Mouse (Mus musculus): ENCODE measurements around the gene Sash3. TPM values are rescaled to one million over a fixed set of nuclear protein-coding genes. Genes with fewer than 3 reads are reported as not detected.

Gene Sash3
- polyA plus RNA-seq, 1 experiment from 2014 or later: 0.93 TPM

DNA sequence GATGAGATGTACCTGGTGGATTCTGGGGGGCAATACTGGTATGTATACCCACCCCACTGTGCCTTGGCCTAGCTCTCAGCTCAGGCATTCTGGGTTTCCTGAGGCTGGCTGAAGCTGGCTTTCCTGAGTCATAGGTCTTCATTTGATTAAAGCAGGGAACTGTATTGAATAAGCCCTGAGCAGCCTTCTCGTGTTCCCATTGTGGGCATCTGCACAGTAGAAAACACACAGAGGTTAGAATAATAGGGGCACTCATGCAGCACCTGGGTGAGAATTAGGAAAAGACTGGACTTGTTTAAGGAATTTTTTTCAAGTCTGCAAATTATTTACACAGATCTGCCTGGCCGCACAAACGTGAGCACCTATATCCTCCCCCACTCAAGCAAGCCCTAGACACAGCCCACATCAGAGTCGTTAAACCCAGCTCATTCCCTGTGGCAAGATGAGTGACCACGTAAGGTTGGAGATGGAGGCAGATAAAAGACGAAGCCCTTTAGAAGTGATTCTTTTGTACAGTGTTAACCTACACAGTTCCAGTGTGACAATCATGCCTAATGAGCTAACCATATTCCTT lies 19.2 kb upstream of the Sash3 start:
- no peak overlapping the region for H3K4me2 ChIP-seq (replicated peaks)
- no peaks in the 10 kb centered on the region for H3K36me3 ChIP-seq

DNA sequence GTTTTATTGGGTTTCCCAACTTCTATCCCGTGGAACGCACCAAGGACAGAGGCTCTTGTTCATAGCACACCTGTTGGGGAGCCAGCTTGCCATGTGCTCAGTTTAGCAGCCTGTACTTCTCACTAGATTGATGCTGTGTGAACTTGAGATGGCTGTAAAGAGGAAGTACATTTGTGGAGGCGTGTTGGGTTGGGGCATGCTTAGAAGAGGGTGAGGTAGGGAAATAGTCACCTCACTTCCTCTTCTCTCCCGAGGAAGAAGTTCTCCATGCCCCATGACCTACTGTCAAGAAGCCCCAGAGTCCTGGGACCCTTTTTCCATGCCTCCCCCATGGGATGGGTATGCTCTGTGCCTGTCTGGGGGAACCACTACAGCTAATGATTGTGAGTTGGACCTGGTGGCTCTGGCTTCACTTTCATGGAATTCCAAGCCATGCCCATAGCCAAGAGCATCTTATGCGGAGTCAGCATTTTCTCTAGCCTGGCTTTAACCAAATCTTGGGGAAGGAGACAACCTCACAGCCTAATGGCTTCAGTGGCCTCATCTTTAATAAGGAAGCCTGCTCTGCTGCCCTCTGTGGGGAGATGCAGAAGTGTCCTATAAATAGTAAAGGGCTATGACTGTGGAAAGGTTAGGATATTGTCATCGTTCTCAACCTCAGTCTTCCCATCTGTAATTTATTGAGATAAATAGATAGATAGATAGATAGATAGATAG lies 18.6 kb upstream of the Sash3 start:
- Histone ChIP-seq H3K27me3 (no peaks in the 10 kb centered on the region), H3K9me3 (no peaks in the 10 kb centered on the region), H3K27ac (no peak overlapping the region), H3K4me3 (replicated peaks) (no peak overlapping the region), H3K36me3 (no peaks in the 10 kb centered on the region), H3K4me2 (replicated peaks) (no peak overlapping the region), H3K4me1 (replicated peaks) (no peaks in the 10 kb centered on the region), H3K9ac (replicated peaks) (no peak overlapping the region)
- no peak for ATAC-seq
- 83% methylated on average over 6 of the region's 6 CpGs for WGBS

More for the DNA sequence above, 19.2 kb upstream of the Sash3 start:
- ATAC-seq: no peak
- no peak overlapping the region for H3K27ac ChIP-seq
- H3K9ac ChIP-seq (replicated peaks): no peak overlapping the region
- no peaks in the 10 kb centered on the region for H3K9me3 ChIP-seq
- no peak overlapping the region for H3K4me3 ChIP-seq (replicated peaks)
- no peaks in the 10 kb centered on the region for H3K4me1 ChIP-seq (replicated peaks)
- WGBS: 61% methylated on average over 6 of the region's 6 CpGs
- H3K27me3 ChIP-seq: no peaks in the 10 kb centered on the region

DNA sequence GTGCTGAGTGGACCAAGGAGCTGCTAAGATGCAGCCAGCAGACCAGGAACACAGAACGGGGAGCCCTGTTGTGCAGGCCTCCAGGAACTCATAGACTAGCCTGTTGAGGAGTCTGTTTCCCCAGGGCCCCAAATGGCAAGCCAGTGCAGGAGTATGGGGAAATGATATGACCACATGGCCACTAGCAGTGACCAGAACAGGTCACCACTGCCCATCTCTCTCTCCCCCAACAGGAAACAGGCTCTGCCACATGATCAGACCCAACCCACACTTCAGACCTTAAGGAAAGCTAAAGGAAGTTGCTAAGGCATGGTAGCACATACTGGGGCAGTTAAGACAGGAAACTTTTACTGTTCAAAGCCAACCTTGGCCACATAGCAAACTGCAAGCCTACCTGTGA lies 17.1 kb upstream of the Sash3 start:
- Histone ChIP-seq H3K9ac (replicated peaks) (no peak overlapping the region), H3K27me3 (no peaks in the 10 kb centered on the region), H3K27ac (no peak overlapping the region), H3K4me2 (replicated peaks) (no peak overlapping the region), H3K9me3 (no peaks in the 10 kb centered on the region), H3K4me3 (replicated peaks) (no peak overlapping the region), H3K36me3 (no peaks in the 10 kb centered on the region), H3K4me1 (replicated peaks) (no peaks in the 10 kb centered on the region)
- ATAC-seq: no peak
- WGBS: 82% methylated on average over 1 of the region's 1 CpGs

DNA sequence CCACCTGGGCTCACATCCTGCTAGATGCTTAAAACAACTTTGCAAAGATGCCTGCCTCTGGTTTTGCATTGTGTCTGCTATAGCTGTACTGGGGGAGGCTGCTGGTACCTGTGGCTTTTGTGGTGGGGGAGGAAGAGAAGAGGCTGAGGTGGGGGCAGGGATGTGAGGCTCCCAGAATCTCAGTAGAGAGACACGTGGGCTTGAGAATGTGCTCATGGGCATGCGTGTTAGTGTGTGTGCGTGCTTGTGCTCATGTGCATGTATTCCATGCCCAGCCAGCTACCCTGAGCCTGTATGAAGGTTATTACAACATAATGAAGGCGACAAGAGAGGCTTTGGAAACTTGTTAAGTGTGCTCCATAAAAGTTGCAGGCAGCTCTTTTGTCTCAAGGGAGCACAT lies 9.3 kb upstream of the Sash3 start:
- H3K9me3 ChIP-seq: no peaks in the 10 kb centered on the region
- 0 out of 2 replicates have a peak, but pooled peaks cover 6% of the 10 kb centered on the region for H3K4me1 ChIP-seq (replicated peaks)
- ATAC-seq: no peak
- H3K27me3 ChIP-seq: no peaks in the 10 kb centered on the region; the same call in 1 of the 2 replicates
- H3K36me3 ChIP-seq: no peaks in the 10 kb centered on the region
- 80% methylated on average over 4 of the region's 4 CpGs for WGBS
- no peak overlapping the region for H3K27ac ChIP-seq
- H3K4me3 ChIP-seq (replicated peaks): no peak overlapping the region
- no peak overlapping the region for H3K9ac ChIP-seq (replicated peaks)
- H3K4me2 ChIP-seq (replicated peaks): no peak overlapping the region

DNA sequence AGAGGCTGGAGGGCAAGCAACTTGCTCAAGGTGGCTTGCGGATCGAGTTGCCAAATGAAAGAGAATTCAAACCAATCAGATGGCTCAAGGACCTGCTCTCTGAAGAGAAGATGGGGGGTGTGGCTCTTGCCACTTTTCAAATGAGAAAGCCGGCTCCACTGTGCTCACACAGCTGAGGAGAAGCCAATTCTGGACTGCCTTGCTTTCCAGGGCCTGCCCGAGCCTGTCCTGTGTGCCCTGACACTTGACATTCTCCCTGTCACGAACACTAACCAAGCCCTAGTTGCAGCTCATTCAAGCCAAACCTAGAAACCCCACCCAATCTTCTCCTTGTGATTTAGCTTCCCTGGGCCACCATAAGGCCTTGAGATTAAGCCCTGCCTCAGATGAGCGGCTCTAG lies 8.2 kb upstream of the Sash3 start:
- ATAC-seq: no peak
- H3K9me3 ChIP-seq: no peaks in the 10 kb centered on the region
- H3K9ac ChIP-seq (replicated peaks): no peak overlapping the region
- no peaks in the 10 kb centered on the region for H3K36me3 ChIP-seq
- H3K4me1 ChIP-seq (replicated peaks): 0 out of 2 replicates have a peak, but pooled peaks cover 6% of the 10 kb centered on the region
- no peak overlapping the region for H3K4me3 ChIP-seq (replicated peaks)
- no peak overlapping the region for H3K4me2 ChIP-seq (replicated peaks)
- no peaks in the 10 kb centered on the region; the same call in 1 of the 2 replicates for H3K27me3 ChIP-seq
- WGBS: 57% methylated on average over 6 of the region's 6 CpGs
- H3K27ac ChIP-seq: no peak overlapping the region

DNA sequence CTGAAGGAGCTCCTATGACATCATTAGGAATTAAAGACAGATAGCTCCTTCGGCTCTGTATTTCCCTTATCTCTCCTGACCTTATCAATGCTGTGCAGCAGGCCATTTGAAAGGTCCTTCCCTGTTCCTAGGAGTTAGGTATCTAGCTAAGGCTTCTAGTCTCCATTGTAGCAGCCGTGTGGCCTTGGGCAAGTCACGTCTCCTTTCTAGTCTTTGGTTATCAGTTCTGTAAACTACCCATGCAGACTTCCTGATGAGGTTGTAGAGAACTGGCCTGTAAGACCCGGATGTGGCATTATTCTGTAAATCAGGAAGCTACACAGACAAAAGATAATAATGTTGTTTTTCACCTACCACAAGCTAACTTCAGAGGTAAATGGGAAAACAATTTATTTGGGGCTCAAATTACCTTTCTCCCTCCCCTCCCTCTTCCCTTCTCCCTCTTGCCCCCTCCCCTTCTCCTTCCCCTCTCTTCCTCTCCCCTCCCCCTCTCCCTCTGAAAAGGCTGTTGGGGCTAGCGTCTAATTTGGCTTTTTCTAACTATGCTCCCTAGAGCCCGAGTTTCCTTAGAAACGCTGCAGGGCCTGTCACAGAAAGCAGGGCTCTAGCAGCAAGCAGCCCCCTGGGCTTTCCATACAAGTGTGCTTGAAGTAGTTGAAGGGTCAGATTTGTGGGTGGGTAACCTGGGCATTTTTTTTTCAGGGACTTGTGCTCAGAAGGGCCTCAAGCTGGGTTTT lies 7.5 kb upstream of the Sash3 start:
- no peaks in the 10 kb centered on the region for H3K9me3 ChIP-seq
- no peak overlapping the region for H3K9ac ChIP-seq (replicated peaks)
- 52% methylated on average over 7 of the region's 7 CpGs for WGBS
- H3K27me3 ChIP-seq: no peaks in the 10 kb centered on the region; the same call in 1 of the 2 replicates
- H3K4me1 ChIP-seq (replicated peaks): 0 out of 2 replicates have a peak, but pooled peaks cover 6% of the 10 kb centered on the region
- H3K36me3 ChIP-seq: no peaks in the 10 kb centered on the region
- ATAC-seq: 0 out of 2 replicates have a peak, but pooled peaks have one; percentile 40
- no peak overlapping the region for H3K4me3 ChIP-seq (replicated peaks)
- H3K27ac ChIP-seq: no peak overlapping the region
- no peak overlapping the region for H3K4me2 ChIP-seq (replicated peaks)

DNA sequence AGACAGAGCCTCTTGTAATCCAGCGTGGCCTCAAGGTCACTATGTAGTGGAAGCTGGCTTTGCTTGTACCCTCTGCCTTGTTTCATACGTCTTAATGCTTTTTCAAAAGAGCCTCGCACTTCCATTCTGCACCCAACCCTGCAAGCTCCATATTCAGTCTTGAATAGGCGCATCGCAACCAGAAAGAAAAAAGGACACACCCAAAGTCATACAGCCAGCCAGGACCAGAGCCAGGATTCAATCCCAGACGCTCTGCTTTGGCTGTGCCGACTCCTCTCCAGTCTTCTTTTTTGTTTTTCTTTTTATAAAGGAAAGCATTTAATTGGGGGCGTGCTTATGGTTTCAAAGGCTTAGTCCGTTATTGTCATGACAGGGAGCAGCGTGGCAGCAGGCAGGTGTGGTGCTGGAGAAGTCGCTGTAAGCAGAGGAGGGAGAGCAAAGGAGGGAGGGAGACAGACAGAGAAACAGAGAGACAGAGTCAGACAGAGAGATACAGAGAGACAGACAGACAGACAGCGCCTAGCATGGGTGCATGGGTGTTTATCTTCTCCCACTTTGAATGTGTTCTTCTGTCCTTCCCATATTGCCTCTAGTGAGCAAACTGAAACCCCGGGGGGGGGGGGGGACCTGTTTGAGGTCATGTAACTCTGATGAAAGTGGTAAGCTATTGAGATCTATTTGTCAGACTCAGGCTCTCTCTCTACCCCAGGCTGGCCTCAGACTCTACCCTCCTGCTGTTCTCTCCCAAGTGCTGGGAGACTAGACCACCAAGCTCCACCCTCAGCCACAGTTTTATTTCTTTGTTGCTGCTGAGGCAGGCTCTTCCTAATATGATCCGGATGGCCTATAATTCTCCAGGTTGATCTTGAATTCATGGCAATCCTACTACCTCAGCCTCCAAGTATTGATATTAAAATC lies 6.6 kb upstream of the Sash3 start:
- Histone ChIP-seq H3K27me3 (no peaks in the 10 kb centered on the region; the same call in 1 of the 2 replicates), H3K4me3 (replicated peaks) (no peak overlapping the region), H3K4me2 (replicated peaks) (0 out of 2 replicates have a peak overlapping the region, but pooled peaks have one; percentile 0), H3K9ac (replicated peaks) (no peak overlapping the region), H3K36me3 (no peaks in the 10 kb centered on the region), H3K4me1 (replicated peaks) (0 out of 2 replicates have a peak, but pooled peaks cover 6% of the 10 kb centered on the region), H3K9me3 (no peaks in the 10 kb centered on the region), H3K27ac (no peak overlapping the region)
- 31% methylated on average over 14 of the region's 14 CpGs for WGBS
- 0 out of 2 replicates have a peak, but pooled peaks have one; percentile 25 for ATAC-seq

DNA sequence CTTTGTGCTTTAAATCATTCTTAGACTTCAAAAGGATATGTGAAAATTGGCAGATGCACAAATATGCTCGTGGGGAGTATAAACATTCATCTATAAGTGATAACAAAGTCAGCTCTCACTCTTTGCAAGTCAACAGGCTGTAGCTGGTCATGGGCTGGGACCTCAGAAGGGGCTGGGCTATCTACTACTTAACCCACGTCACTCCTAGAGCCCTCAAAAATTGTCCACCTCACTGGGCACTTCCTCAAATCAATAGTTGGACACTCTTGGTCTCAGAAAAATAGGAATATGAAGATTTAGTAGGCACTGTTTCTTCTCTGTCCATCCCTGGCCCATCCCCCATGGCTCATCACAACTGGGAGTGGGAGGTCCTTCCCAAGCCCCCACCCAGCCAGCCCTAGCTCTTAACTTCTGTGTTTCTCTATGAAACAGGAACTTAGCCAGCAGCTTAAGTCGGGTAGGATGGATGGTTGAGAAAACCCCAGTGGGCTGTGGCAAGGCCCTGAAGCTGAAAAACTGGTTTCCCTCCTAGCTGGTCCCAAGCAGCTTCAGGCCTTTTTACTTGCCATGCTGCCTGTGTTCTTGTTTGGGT lies 5.9 kb upstream of the Sash3 start:
- 67% methylated on average over 3 of the region's 3 CpGs for WGBS
- H3K27me3 ChIP-seq: no peaks in the 10 kb centered on the region; the same call in 1 of the 2 replicates
- ATAC-seq: no peak
- no peak overlapping the region for H3K4me2 ChIP-seq (replicated peaks)
- no peaks in the 10 kb centered on the region for H3K9me3 ChIP-seq
- no peak overlapping the region for H3K27ac ChIP-seq
- no peak overlapping the region for H3K4me3 ChIP-seq (replicated peaks)
- H3K9ac ChIP-seq (replicated peaks): no peak overlapping the region
- H3K36me3 ChIP-seq: no peaks in the 10 kb centered on the region
- H3K4me1 ChIP-seq (replicated peaks): 0 out of 2 replicates have a peak, but pooled peaks cover 6% of the 10 kb centered on the region

DNA sequence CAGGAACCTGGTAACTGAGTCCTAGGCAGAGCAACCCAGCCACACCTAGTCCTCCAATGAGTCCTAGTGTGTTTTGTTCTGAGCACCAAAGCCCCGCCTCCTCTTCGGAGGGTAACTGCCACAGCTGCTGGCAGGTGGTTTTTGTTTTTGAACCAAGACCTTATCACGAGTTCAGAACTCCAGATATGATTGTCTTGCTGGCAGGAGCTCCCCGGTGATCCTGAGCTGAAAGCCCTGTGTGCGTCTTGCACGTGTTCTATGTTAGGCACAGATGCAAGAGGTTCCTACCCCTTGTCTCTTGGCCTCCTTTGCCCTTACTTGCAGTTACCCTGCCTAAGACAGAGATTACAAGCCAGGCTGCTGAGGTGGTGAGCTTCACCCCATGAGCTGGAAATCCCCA lies 4.8 kb upstream of the Sash3 start:
- 81% methylated on average over 6 of the region's 6 CpGs for WGBS

DNA sequence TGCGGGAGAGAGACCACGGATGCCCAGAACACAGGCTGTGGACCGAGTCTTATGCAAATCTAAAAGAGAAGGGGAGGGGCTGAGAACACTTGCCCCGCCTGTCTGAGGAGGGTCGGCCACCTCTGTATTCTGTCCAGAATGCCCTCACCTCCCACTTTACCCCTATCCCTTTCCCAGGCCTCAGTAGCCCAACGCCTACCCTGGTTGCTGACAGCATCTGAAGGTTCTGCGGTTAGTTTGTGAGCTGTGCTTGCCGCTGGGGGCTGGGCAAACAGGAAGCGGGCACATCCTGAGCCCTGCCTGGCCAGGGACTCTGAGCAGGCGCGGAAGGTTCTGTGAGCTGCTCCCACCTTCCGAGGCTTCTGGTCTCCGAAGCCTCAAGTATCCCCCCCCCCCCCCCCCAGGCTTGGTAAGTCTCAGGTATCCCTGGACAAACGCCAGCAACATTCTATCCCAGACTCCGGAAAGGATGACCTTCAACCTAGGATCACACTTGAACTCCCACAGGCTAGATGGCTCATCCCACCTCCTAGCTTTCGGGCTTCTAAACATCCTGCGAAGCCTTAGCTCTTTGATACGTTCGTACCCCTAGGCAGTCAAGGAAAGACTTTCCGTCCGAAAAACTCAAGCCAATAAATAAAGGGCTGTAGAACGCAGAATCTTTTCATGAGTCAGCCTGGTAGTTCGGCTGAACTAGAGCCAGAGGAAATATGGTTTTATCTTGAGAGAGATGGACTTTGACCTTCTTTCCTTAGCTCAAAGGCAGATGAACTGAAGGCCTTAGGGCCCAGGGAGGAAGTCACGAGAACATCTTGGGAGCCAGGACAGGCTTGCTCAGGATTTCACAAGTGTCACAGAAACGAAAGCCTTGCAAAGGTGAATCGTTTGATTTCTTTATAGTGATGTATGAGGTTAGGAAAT lies 2.6 kb upstream of the Sash3 start:
- H3K27me3 ChIP-seq: no peaks in the 10 kb centered on the region
- ATAC-seq: peak; percentile 34; the same call in 1 of the 2 replicates
- H3K4me3 ChIP-seq (replicated peaks): no peak overlapping the region
- no peak overlapping the region for H3K9ac ChIP-seq (replicated peaks)
- no peaks in the 10 kb centered on the region for H3K9me3 ChIP-seq
- H3K36me3 ChIP-seq: no peaks in the 10 kb centered on the region
- H3K4me1 ChIP-seq (replicated peaks): 0 out of 2 replicates have a peak, but pooled peaks cover 6% of the 10 kb centered on the region
- H3K27ac ChIP-seq: no peak overlapping the region
- no peak overlapping the region for H3K4me2 ChIP-seq (replicated peaks)
- 63% methylated on average over 26 of the region's 26 CpGs for WGBS

More for the DNA sequence above, 4.8 kb upstream of the Sash3 start:
- Histone ChIP-seq H3K4me1 (replicated peaks) (0 out of 2 replicates have a peak, but pooled peaks cover 6% of the 10 kb centered on the region), H3K36me3 (no peaks in the 10 kb centered on the region), H3K4me2 (replicated peaks) (no peak overlapping the region), H3K27ac (no peak overlapping the region), H3K9ac (replicated peaks) (no peak overlapping the region), H3K9me3 (no peaks in the 10 kb centered on the region), H3K4me3 (replicated peaks) (no peak overlapping the region), H3K27me3 (no peaks in the 10 kb centered on the region)
- ATAC-seq: no peak
